Mouse (Mus musculus): ENCODE measurements at regions not wholly inside any gene's neighbourhood (a gene's known extent, or its start where the extent isn't known, plus 50 kb on each side); places are given as distances from the start of the nearest gene placed in this dataset.

GRCm38 (mm10) chr14:9457801-9458495 lies 791.9 kb upstream of the 4930452B06Rik start:
- no peak for ATAC-seq (ENCODE audit: insufficient number of reproducible peaks, insufficient read depth, low FRiP score, low read depth)
- no peak overlapping the region for H3K4me3 ChIP-seq (ENCODE audit: low read depth, low read length)
- H3K27me3 ChIP-seq (ENCODE audit: control insufficient read depth, insufficient read depth, low read length), result no peaks in the 10 kb centered on the region
- no peaks in the 10 kb centered on the region for H3K9me3 ChIP-seq (ENCODE audit: control insufficient read depth, low read depth, low read length)
- no peak overlapping the region for H3K9ac ChIP-seq (replicated peaks; ENCODE audit: low read depth, low read length)
- H3K4me2 ChIP-seq (replicated peaks; ENCODE audit: low read depth, low read length), result no peak overlapping the region
- H3K36me3 ChIP-seq (ENCODE audit: control insufficient read depth, insufficient read depth, low read length), result no peaks in the 10 kb centered on the region
- H3K27ac ChIP-seq (ENCODE audit: low read length), result no peak overlapping the region
- H3K4me1 ChIP-seq (ENCODE audit: control insufficient read depth, insufficient read depth, low read length), result no peaks in the 10 kb centered on the region

- no peak overlapping the region for H3K4me3 ChIP-seq (ENCODE audit: low read depth, low read length)
- no peaks in the 10 kb centered on the region for H3K27me3 ChIP-seq (ENCODE audit: control insufficient read depth, insufficient read depth, low read length)
- no peak for ATAC-seq (ENCODE audit: insufficient number of reproducible peaks, insufficient read depth, low FRiP score, low read depth)
- 86% methylated on average over 5 of the region's 5 CpGs for WGBS
- no peak overlapping the region for H3K4me2 ChIP-seq (replicated peaks; ENCODE audit: low read depth, low read length)
- H3K27ac ChIP-seq (ENCODE audit: low read length), result no peak overlapping the region
- no peaks in the 10 kb centered on the region for H3K36me3 ChIP-seq (ENCODE audit: control insufficient read depth, insufficient read depth, low read length)
- H3K9ac ChIP-seq (replicated peaks; ENCODE audit: low read depth, low read length), result no peak overlapping the region
- no peaks in the 10 kb centered on the region for H3K4me1 ChIP-seq (ENCODE audit: control insufficient read depth, insufficient read depth, low read length)
- no peaks in the 10 kb centered on the region for H3K9me3 ChIP-seq (ENCODE audit: control insufficient read depth, low read depth, low read length)
Measured at GRCm38 (mm10) chr14:9455986-9456385, 789.9 kb upstream of the 4930452B06Rik start.

GRCm38 (mm10) chr14:9449942-9450341 lies 783.9 kb upstream of the 4930452B06Rik start:
- no peak; the same call in 1 of the 2 replicates for ATAC-seq (ENCODE audit: insufficient number of reproducible peaks, insufficient read depth, low FRiP score, low read depth)
- H3K4me2 ChIP-seq (replicated peaks; ENCODE audit: low read depth, low read length), result no peak overlapping the region
- no peaks in the 10 kb centered on the region for H3K36me3 ChIP-seq (ENCODE audit: control insufficient read depth, insufficient read depth, low read length)
- H3K9ac ChIP-seq (replicated peaks; ENCODE audit: low read depth, low read length), result no peak overlapping the region
- 0 out of 2 replicates have a peak, but pooled peaks cover 3% of the 10 kb centered on the region for H3K4me1 ChIP-seq (ENCODE audit: control insufficient read depth, insufficient read depth, low read length)
- no peaks in the 10 kb centered on the region for H3K9me3 ChIP-seq (ENCODE audit: control insufficient read depth, low read depth, low read length)
- WGBS, result 26% methylated on average over 3 of the region's 3 CpGs
- no peaks in the 10 kb centered on the region for H3K27me3 ChIP-seq (ENCODE audit: control insufficient read depth, insufficient read depth, low read length)
- no peak overlapping the region for H3K27ac ChIP-seq (ENCODE audit: low read length)
- no peak overlapping the region for H3K4me3 ChIP-seq (ENCODE audit: low read depth, low read length)

GRCm38 (mm10) chr14:9437896-9438295 lies 771.9 kb upstream of the 4930452B06Rik start:
- no peak for ATAC-seq (ENCODE audit: insufficient number of reproducible peaks, insufficient read depth, low FRiP score, low read depth)
- no peaks in the 10 kb centered on the region for H3K36me3 ChIP-seq (ENCODE audit: control insufficient read depth, insufficient read depth, low read length)
- no peak overlapping the region for H3K9ac ChIP-seq (replicated peaks; ENCODE audit: low read depth, low read length)
- 79% methylated on average over 3 of the region's 3 CpGs for WGBS
- no peak overlapping the region for H3K4me3 ChIP-seq (ENCODE audit: low read depth, low read length)
- H3K9me3 ChIP-seq (ENCODE audit: control insufficient read depth, low read depth, low read length), result no peaks in the 10 kb centered on the region
- H3K27me3 ChIP-seq (ENCODE audit: control insufficient read depth, insufficient read depth, low read length), result no peaks in the 10 kb centered on the region
- H3K27ac ChIP-seq (ENCODE audit: low read length), result no peak overlapping the region
- no peaks in the 10 kb centered on the region for H3K4me1 ChIP-seq (ENCODE audit: control insufficient read depth, insufficient read depth, low read length)
- H3K4me2 ChIP-seq (replicated peaks; ENCODE audit: low read depth, low read length), result no peak overlapping the region

GRCm38 (mm10) chr14:9435136-9435535 lies 769.1 kb upstream of the 4930452B06Rik start:
- Histone ChIP-seq H3K9ac (replicated peaks; ENCODE audit: low read depth, low read length) (no peak overlapping the region), H3K36me3 (ENCODE audit: control insufficient read depth, insufficient read depth, low read length) (no peaks in the 10 kb centered on the region), H3K27ac (ENCODE audit: low read length) (no peak overlapping the region), H3K4me1 (ENCODE audit: control insufficient read depth, insufficient read depth, low read length) (no peaks in the 10 kb centered on the region), H3K4me2 (replicated peaks; ENCODE audit: low read depth, low read length) (no peak overlapping the region), H3K4me3 (ENCODE audit: low read depth, low read length) (no peak overlapping the region), H3K27me3 (ENCODE audit: control insufficient read depth, insufficient read depth, low read length) (no peaks in the 10 kb centered on the region), H3K9me3 (ENCODE audit: control insufficient read depth, low read depth, low read length) (no peaks in the 10 kb centered on the region)
- no peak for ATAC-seq (ENCODE audit: insufficient number of reproducible peaks, insufficient read depth, low FRiP score, low read depth)
- WGBS, result 91% methylated on average over 2 of the region's 2 CpGs

GRCm38 (mm10) chr14:9433081-9433590 lies 767.1 kb upstream of the 4930452B06Rik start:
- H3K36me3 ChIP-seq (ENCODE audit: control insufficient read depth, insufficient read depth, low read length), result no peaks in the 10 kb centered on the region
- no peaks in the 10 kb centered on the region for H3K27me3 ChIP-seq (ENCODE audit: control insufficient read depth, insufficient read depth, low read length)
- 59% methylated on average over 1 of the region's 1 CpGs for whole genome bisulfite sequencing
- H3K9me3 ChIP-seq (ENCODE audit: control insufficient read depth, low read depth, low read length), result no peaks in the 10 kb centered on the region
- ATAC-seq (ENCODE audit: insufficient number of reproducible peaks, insufficient read depth, low FRiP score, low read depth), result no peak
- no peak overlapping the region for H3K27ac ChIP-seq (ENCODE audit: low read length)
- no peak overlapping the region for H3K9ac ChIP-seq (replicated peaks; ENCODE audit: low read depth, low read length)
- H3K4me1 ChIP-seq (ENCODE audit: control insufficient read depth, insufficient read depth, low read length), result no peaks in the 10 kb centered on the region
- H3K4me2 ChIP-seq (replicated peaks; ENCODE audit: low read depth, low read length), result no peak overlapping the region
- H3K4me3 ChIP-seq (ENCODE audit: low read depth, low read length), result no peak overlapping the region

- no peak for ATAC-seq (ENCODE audit: insufficient number of reproducible peaks, insufficient read depth, low FRiP score, low read depth)
- 83% methylated on average over 2 of the region's 2 CpGs for WGBS
Measured at GRCm38 (mm10) chr14:9431798-9432197, 765.8 kb upstream of the 4930452B06Rik start.

GRCm38 (mm10) chr14:9411822-9412403 lies 745.9 kb upstream of the 4930452B06Rik start:
- Histone ChIP-seq H3K9ac (replicated peaks; ENCODE audit: low read depth, low read length) (no peak overlapping the region), H3K27ac (ENCODE audit: low read length) (no peak overlapping the region), H3K4me2 (replicated peaks; ENCODE audit: low read depth, low read length) (no peak overlapping the region), H3K4me3 (ENCODE audit: low read depth, low read length) (no peak overlapping the region), H3K36me3 (ENCODE audit: control insufficient read depth, insufficient read depth, low read length) (no peaks in the 10 kb centered on the region), H3K4me1 (ENCODE audit: control insufficient read depth, insufficient read depth, low read length) (no peaks in the 10 kb centered on the region), H3K27me3 (ENCODE audit: control insufficient read depth, insufficient read depth, low read length) (no peaks in the 10 kb centered on the region), H3K9me3 (ENCODE audit: control insufficient read depth, low read depth, low read length) (no peaks in the 10 kb centered on the region)
- 53% methylated on average over 4 of the region's 4 CpGs for WGBS
- ATAC-seq (ENCODE audit: insufficient number of reproducible peaks, insufficient read depth, low FRiP score, low read depth), result no peak

More at GRCm38 (mm10) chr14:9431798-9432197, 765.8 kb upstream of the 4930452B06Rik start:
- Histone ChIP-seq H3K4me1 (ENCODE audit: control insufficient read depth, insufficient read depth, low read length) (no peaks in the 10 kb centered on the region), H3K9ac (replicated peaks; ENCODE audit: low read depth, low read length) (no peak overlapping the region), H3K9me3 (ENCODE audit: control insufficient read depth, low read depth, low read length) (no peaks in the 10 kb centered on the region), H3K36me3 (ENCODE audit: control insufficient read depth, insufficient read depth, low read length) (no peaks in the 10 kb centered on the region), H3K27me3 (ENCODE audit: control insufficient read depth, insufficient read depth, low read length) (no peaks in the 10 kb centered on the region), H3K4me2 (replicated peaks; ENCODE audit: low read depth, low read length) (no peak overlapping the region), H3K27ac (ENCODE audit: low read length) (no peak overlapping the region), H3K4me3 (ENCODE audit: low read depth, low read length) (no peak overlapping the region)
